Mouse (Mus musculus) left cerebral cortex, postnatal 14 days (tissue): ENCODE measurements at regions not wholly inside any gene's neighbourhood (a gene's known extent, or its start where the extent isn't known, plus 50 kb on each side); places are given as distances from the start of the nearest gene placed in this dataset.

Experiments
- DNase-seq, 2 experiments: peaks; one replicate each; pipeline ENCODE4 v3.0.0; 2021 to 2022; ENCODE audit warnings: low spot score in 2 of 2, mixed read lengths in 1 of 2
- intact Hi-C: fragments of 180-260 bp; cut with DNase I; formaldehyde crosslinking; loops from one replicate; pipeline ENCODE4 v1.15.1; 2025

DNA sequence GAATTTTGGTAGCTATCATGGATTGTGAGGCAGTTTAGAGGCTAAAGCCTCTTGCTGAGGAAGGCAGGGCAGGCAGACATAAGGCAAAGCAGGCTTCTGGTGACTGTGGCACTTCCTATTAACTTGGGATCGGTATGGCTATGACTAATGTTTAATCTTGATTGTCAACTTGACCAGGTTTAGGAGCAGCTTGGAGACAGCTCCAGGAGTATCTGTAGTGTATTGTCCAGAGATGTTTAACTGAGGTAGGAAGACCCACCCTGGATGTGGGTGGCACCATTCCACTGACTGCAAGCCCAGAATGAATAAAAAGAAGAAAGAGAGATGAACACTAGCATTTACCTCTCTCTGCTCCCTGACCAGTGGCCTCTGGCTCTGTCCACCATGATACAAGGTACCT, 83.1 kb upstream of the 1700024P04Rik start:
- intact Hi-C loops: no loop called here

DNA sequence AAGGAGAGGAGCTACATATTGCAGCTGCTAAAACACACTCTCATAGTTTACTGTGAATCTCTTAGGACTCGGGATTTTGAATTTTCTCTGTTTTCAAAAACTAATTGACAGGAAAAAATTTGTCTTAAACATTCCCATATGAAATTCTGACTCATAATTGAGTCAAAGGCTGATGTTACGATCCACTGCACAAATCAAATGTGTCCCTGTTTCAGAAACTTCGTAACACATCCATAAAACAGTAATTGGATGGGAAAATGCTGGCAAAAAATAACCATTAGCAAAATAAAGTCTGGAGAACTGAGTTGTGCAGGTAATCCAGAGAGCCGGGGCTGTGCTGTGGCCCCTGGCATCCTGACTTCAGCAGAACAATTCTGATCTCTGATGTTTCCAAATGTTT, 79.1 kb upstream of the 1700024P04Rik start:
- intact Hi-C loops: no loop called here
- no peak for DNase-seq

More for the DNA sequence above, 83.1 kb upstream of the 1700024P04Rik start:
- no peak for DNase-seq

DNA sequence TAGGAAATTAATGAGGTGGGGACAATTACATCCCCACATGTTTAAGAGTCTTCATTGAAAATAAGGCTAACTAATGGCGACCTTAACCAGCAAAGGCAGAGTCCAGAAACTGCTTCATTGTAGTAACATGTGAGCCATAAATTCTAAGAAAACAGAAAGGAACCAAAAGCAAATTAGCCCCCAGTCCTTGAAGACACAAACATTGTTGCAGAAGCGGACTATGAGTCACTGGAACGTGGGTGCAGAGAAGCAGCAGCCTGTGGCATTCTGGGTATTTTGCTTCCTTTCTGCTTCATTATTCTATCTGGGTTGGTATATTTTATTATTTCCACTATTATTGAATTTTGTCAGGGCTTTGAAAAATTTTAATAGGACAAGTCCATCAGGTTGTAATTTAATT, 78.6 kb upstream of the 1700024P04Rik start:
- DNase-seq: peak in 1 of 2 experiments; percentile 47
- intact Hi-C loops: no loop called here

DNA sequence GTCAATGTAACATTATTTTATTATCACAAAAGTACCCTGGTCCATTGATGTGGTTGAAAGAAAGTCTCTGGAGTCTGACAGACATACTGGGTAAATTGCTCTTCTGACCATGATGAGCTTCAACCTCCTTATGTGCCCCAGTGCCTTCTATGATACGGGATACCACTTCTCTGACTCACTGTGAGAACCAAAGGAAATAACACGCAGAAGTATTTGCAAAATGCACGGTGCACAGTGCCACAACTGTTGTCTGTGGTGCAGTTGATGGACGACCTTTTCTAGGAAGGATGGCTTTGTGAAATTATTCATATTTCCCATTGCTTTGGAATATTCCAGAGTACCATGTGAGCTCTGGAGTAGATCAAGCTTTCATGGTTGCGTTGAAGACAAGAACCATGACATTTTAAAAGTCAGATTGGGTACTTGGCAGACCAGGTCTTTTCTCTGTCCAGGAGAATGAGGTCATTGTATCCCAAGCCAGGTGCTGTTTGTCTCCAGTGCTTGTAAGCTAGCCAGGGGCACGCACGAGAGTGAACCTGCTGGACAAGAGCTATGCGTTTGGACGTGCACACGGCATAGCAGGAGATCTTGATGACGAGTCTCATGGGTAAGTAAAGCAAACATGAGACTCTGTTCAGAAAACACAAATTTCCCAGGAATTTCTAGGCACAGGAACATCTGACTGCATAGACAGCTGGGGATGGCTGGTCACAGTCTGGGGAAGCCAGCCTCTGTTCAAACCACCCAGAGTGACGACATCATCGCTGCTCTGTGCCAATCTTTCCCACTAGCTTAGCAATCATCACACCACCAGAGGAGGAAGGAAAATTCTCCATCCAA, 74.0 kb upstream of the 1700024P04Rik start:
- intact Hi-C loops: loop anchor here (5.0 kb wide), 1 partner anchor 89 kb away; no protein-coding TSS in a partner anchor
- peak in 1 of 2 experiments; percentile 52 for DNase-seq

DNA sequence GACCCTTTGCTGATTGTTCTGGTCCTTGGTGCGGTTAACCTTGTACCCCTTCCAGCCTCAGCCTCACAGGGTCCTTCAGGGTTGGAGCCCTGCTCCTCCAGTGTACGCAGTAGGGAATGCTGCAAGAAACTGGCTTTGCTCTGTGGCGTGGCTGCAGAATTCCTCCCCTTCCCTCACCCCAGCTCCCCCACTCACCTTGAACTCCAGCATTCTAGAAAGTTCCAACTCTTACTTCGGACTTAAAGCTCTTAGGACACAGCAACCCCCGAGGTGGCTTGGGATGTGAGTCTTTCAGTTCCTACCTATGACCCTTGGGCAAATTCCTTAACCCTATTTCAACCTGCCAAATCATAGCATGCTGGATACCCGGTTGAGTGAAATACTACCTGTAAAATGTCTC, 73.3 kb upstream of the 1700024P04Rik start:
- intact Hi-C loops: loop anchor here (5.0 kb wide), 1 partner anchor 90 kb away; no protein-coding TSS in a partner anchor

DNA sequence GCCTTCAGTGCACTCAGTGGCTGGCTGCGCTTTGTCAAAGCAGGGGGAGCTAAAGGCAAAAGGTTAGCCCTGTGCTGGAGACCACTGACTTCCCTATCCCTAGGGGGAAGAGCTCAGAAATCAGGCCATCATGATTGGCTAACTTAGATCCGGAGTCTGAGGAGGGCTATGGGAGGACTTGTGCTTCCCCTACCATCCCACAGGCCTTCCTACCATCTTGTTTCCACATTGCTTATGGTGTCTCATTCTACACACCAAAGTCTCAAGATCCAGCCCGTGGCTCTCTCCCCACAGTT, 72.9 kb upstream of the 1700024P04Rik start:
- intact Hi-C loops: loop anchor here (5.0 kb wide), 1 partner anchor 90 kb away; no protein-coding TSS in a partner anchor
- no peak for DNase-seq

More for the DNA sequence above, 73.3 kb upstream of the 1700024P04Rik start:
- DNase-seq: no peak

DNA sequence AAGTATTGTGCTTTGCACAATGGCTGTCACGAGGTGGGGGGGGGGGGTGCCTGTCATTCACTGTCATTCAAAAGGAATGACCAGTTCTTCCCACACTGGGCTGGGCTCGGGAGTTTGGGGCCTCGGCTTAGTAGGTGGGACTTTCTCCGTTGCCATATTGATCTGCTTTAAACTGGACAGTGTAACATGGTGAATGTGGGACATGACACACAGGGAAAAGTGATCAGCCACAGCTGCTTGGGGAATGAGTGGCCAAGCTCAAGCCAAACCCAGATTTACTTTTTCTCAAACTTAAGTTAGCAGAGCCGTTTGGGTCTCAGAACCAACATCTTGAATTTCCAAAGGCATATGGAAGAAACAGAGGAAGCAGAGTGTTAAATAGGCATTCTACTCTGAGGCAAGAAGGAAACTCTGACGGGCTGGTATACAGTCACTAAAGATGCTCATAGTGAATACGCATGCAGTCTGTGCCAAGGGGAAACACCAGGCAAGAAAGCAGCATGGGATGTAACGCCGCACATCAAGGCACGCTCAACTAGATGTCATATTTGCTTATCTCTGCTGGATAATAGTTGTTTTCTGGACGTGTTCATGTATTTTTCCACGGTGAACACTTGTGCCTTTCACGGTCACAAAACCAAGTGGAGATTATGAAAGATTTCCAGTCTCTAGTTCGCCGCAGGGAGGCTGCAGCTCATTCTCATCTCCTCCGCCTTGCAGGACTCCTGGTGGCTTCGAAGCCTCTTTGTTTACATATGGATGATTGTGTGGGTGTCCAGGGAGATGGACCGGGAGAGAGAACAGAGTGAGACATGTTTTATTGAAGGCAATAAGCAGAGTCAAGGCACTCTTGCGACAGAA, 72.3 kb upstream of the 1700024P04Rik start:
- no peak for DNase-seq
- intact Hi-C loops: loop anchor here (5.0 kb wide), 1 partner anchor 91 kb away; no protein-coding TSS in a partner anchor

DNA sequence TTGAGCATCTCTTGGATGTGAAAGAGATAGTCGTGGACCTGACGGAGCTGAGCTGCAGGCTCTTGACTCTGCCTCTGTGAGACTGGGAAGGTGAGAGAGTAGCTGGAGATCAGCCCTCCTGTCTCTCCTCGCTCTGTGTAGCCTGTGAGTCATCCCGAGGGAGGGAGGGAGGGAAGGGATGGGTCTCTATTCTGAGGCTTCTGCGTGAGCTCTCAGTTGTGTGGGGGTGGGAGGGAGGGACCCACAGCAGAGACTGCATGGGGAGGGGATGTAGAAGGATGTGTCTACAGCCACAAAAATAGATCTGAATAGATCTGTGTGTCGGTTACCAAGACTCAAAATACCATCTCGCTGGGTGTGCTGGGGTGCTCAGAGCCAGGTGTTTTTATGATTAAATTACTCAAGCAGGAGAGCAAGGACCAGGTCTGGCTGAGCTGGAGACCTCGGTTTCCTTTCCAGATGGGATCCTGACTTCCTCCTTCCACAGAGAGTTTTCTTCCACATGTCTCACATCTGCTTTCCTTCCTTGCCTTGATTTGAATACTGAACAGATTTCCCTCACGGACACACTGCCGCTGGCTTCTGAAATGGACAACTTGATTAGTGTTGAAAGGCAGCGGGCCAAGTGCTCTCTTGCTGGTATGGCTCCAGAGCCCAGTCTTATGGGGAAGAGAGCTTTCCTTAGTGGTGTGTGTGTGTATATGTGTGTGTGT, 71.4 kb upstream of the 1700024P04Rik start:
- intact Hi-C loops: loop anchor here (5.0 kb wide), 1 partner anchor 92 kb away; no protein-coding TSS in a partner anchor
- peak; percentile 49 to 50 for DNase-seq

DNA sequence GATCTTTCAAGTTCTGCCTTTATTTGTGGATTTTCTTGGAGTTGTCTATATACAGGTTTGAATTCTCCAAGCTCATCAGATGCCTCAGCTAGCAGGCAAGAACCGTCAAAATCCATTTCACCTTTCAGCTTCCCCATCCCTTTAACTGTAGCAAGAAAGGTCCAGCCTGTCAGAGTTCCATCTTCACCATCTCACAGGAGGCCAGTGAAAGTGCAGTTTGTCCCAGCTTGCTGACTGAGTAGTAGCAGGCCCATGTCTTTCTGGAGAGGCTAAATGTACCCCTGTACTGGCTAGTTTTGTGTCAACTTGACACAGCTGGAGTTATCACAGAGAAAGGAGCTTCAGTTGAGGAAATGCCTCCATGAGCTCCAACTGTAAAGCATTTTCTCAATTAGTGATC, 67.7 kb upstream of the 1700024P04Rik start:
- no peak for DNase-seq
- intact Hi-C loops: no loop called here

DNA sequence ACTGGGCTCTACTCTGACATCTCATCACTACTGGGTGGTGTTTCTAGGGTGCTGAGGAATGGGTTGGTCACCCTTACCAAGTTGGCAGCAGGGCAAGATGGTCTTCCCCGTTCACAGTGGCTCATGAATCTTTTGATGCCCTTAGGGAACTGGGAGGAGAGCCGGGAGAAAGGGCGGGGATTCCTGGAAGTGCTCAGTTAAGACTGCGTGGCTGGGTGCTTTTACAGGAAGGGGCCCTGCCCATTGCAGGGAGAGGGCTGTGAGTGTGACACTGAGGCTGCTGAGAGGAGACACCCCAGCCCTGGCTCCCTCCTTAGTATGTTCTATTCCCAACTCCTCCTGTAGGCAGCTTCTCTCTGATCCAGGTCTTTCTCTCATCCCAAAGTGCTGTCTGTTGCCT, 65.3 kb upstream of the 1700024P04Rik start:
- intact Hi-C loops: no loop called here
- no peak for DNase-seq

DNA sequence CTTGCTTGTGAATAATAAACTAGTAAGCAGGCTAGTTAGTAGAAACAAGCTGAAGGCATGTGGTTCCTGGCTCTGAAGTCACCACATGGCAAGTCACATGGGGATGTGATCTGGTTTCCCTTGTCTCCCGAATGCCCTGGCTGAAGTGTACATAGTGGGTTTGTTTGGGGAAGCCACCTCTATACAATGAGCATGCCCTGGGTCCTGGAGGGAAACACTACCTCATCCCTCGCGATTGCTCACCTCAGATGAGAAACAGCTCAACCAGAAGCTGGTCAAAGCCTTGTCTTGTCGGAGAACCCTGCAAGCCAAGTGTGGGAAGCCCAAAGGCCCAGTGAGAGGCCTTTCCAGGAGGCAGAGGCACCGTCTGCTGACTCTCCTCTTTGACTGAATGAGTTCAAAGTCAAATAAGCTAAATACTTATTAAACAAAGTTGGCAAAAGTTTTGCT, 64.3 kb upstream of the 1700024P04Rik start:
- no peak for DNase-seq
- intact Hi-C loops: no loop called here

DNA sequence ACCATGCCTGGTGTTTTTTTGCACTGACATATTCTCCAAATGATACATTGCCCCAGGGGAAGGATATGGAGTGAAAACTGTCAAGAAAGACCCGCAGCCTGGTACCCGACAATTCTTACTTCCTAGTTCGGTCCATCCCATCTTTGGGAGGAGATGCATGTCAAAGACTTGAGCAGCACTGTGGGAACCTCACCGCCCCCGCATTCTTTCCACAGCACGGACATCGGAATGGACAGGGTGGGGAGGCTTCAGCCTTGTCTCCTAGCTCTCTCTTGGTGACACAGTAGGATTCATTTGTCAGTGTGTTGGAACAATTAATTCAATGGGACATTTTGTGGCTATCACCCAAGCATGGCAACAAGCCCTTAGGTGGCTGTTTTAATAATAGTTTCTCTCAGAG, 62.9 kb upstream of the 1700024P04Rik start:
- intact Hi-C loops: no loop called here
- no peak for DNase-seq

DNA sequence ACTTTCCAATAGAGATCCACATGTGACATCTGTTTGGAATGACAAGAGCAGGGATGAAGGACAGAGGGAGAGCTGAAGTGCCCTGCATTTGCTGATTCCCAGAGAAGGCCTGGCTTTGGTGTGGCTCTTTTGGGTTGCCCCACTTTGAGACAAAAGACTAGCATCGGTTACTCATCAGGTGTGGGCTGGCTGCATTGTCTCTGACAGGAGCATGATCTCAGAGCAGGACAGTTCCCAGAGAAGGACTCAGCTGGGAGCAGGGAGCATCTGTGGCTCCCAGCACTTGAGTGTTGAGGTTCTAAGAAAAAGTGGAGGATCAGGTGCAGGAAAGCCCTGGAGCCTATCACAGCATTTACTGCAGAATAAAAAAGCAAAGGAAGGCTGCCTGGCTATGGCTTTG, 62.4 kb upstream of the 1700024P04Rik start:
- no peak for DNase-seq
- intact Hi-C loops: no loop called here

DNA sequence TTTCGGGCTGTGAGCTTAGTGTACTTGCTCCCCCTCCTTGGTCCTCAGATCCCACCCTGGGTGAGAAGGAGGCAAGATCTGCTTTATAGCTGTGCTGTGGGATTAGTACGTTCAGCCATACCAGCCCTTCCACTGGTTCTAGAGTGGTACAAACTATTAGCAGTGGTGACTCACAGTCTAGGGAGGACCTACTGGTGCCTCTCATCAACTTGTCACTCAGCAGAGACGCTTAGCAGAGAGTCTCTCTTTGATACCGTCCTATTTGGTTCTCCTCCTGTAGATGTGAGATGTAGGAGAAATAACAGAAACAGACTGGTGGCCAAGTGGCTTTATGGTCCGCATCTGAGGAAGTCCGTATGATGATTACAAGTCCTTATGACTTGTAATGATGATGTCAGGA, 57.7 kb upstream of the 1700024P04Rik start:
- intact Hi-C loops: no loop called here

DNA sequence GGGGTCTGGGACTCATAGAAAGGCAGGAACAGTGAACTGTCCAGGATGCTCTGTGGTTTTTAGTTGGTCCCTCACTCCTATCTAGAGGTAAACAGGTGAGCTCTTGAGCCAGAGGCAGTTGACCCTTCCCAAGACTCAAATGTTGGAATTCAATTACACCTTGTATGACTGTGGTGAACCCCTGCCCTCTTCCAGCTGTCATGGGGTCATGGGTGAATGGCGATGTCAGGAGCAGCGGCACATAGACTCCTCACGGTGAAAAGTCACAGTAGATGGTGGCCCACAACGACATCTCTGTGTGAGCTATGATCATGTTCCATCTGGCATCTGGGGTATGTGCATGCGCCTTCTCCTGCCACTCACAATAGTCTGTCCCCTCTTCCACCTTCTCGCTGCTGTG, 56.9 kb upstream of the 1700024P04Rik start:
- no peak for DNase-seq
- intact Hi-C loops: no loop called here

More for the DNA sequence above, 57.7 kb upstream of the 1700024P04Rik start:
- DNase-seq: no peak

DNA sequence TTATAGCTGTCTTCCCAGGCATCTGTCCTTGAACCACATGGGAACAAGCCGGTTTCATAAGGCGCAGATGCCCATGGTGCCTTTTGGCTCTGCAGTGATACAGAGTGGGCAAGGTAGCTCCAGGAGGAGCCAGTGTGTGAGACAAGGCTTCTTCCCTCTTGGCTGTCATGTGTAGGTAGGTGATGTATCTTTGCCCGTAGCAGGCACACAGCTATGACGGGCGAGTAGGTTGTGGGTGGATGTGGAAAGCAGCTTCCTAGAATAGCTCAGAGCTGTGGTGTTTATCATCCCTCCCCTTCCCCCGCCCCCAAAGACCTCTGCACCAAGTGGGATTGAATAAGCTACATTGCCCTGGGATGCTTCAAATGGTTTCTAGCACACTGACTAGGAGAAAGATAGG, 56.5 kb upstream of the 1700024P04Rik start:
- intact Hi-C loops: no loop called here

DNA sequence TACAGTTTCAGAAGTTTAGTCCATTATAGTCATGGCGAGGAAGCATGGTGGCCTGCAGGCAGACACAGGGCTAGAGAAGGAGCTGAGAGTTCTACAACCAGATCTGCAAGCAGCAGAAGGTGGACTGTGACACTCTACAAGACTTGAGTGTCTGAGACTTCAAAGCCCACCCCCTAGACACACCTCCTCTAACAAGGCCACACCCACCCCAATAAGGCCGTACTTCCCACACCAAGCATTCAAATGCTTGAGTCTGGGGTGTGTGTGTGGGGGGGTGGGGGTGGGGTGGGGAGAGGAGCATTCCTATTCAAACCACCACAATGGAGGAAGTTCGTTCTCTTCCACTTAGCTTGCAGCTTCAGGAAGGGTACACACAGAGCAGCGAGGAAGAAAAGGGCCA, 55.8 kb upstream of the 1700024P04Rik start:
- DNase-seq: no peak
- intact Hi-C loops: no loop called here

More for the DNA sequence above, 56.5 kb upstream of the 1700024P04Rik start:
- peak; percentile 32 to 51 for DNase-seq

DNA sequence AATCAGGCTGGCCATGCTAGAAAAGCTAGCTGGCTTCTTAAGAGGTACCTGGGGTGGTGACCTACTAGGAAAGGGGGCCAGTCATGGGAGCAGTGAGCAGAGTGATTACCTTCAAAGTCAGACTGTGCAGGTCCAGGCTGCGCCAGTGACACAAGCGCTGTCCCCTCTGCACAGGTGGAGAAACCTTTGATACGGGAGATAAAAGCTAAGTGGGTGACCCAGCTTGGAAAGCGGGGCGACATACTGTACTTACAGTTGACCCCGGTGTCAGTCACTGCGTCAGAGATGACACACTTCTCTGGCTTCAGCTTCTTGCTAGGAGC, 54.7 kb upstream of the 1700024P04Rik start:
- DNase-seq: no peak
- intact Hi-C loops: no loop called here

DNA sequence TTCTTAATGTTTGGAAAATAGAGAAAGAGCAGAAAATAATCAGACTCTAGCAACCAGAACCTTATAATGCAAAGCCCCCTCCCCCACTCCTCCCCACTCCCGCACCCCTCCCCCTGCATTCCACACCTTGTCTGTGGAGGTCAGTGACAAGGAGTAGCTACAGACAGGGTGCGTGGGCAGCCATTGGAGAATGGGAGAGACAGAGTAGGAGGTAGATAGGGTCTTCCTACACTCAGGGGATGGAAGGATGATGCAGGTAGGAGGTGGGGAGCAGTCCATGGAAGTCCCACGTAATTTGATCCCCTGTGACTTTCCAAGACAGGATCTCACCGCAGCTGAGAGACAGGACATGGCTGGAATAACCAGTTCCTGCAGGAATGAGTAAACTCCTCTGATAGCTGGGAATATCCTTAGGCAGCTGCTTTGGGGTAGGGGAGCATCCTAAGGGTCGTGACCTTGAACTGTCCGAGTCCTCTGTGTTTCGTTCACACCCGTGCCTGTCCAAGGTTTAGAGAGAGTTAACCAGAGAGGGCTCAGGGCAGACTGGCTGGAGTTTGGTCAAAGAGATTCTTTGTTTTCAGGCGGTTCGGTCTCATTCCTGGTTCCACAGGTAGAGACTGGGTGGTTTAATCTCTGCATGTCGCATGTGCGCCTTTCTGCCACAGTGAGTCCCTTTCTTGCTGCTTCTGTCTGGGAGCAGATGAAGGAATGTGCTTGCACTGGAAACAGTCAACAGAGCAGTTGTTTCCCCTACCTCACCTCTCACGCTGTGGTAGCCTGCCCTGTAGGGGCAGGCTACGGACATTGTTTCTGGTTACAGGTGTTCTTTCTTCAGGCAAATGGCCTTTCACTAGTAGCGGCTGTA, 54.1 kb upstream of the 1700024P04Rik start:
- intact Hi-C loops: no loop called here
- DNase-seq: no peak
